Comparison of ENCODE assay signal across 8 mouse cellular contexts in genomic region chrX:50842046-50842445, GRCm38 (mm10). TPM values are rescaled to one million over a fixed set of nuclear protein-coding genes. Genes with fewer than 3 reads are reported as not detected.
A peak's percentile ranks its signal among the peaks of the same experiment; 100 is the strongest.
DNase-seq lines count a peak whose midpoint lies in the region; ATAC-seq and TF ChIP-seq lines count a peak whose summit lies in the region.

No protein-coding gene starts in this region.

- no peak overlapping the region; the same call in 1 of the 2 replicates for H3K27ac ChIP-seq in lung, embryonic 14.5 days (ENCODE audit: low read depth)
- H3K27ac ChIP-seq in embryonic facial prominence, embryonic 12.5 days = no peak overlapping the region
- H3K27ac ChIP-seq in limb, embryonic 12.5 days = peak overlapping the region; percentile 53; the same call in 1 of the 2 replicates
- H3K27ac ChIP-seq in stomach, embryonic 15.5 days = no peak overlapping the region

- H3K9ac ChIP-seq in lung, embryonic 14.5 days = 0 out of 2 replicates have a peak overlapping the region, but pooled peaks have one; percentile 40
- H3K9ac ChIP-seq in embryonic facial prominence, embryonic 12.5 days = peak overlapping the region; percentile 52
- peak overlapping the region; percentile 63 for H3K9ac ChIP-seq in limb, embryonic 12.5 days (replicated peaks)
- H3K9ac ChIP-seq in stomach, embryonic 15.5 days = no peak overlapping the region

- peak; percentile 11; the same call in 1 of the 2 replicates for ATAC-seq in lung, embryonic 14.5 days (ENCODE audit: insufficient read depth)
- no peak for ATAC-seq in embryonic facial prominence, embryonic 12.5 days (ENCODE audit: insufficient number of reproducible peaks, insufficient read depth, low FRiP score, low TSS enrichment)
- no peak for ATAC-seq in limb, embryonic 12.5 days (ENCODE audit: insufficient number of reproducible peaks, insufficient read depth, low FRiP score, low TSS enrichment, low read depth)
- ATAC-seq in stomach, embryonic 15.5 days (ENCODE audit: insufficient read depth, low FRiP score, low read depth) = no peak

- H3K36me3 ChIP-seq in lung, embryonic 14.5 days (ENCODE audit: insufficient read depth) = no peaks in the 10 kb centered on the region
- no peaks in the 10 kb centered on the region for H3K36me3 ChIP-seq in embryonic facial prominence, embryonic 12.5 days
- no peaks in the 10 kb centered on the region for H3K36me3 ChIP-seq in limb, embryonic 12.5 days
- no peaks in the 10 kb centered on the region for H3K36me3 ChIP-seq in stomach, embryonic 15.5 days

- peak overlapping the region; percentile 69 for H3K4me2 ChIP-seq in lung, embryonic 14.5 days
- peak overlapping the region; percentile 56 for H3K4me2 ChIP-seq in embryonic facial prominence, embryonic 12.5 days (replicated peaks)
- H3K4me2 ChIP-seq in limb, embryonic 12.5 days = peak overlapping the region; percentile 53
- H3K4me2 ChIP-seq in stomach, embryonic 15.5 days = peak overlapping the region; percentile 66

- no peaks in the 10 kb centered on the region for H3K27me3 ChIP-seq in lung, embryonic 14.5 days (ENCODE audit: insufficient read depth, low read length)
- 0 out of 2 replicates have a peak, but pooled peaks cover 6% of the 10 kb centered on the region for H3K27me3 ChIP-seq in embryonic facial prominence, embryonic 12.5 days
- 0 out of 2 replicates have a peak, but pooled peaks cover 12% of the 10 kb centered on the region for H3K27me3 ChIP-seq in limb, embryonic 12.5 days
- H3K27me3 ChIP-seq in stomach, embryonic 15.5 days (replicated peaks) = no peaks in the 10 kb centered on the region

- no peaks in the 10 kb centered on the region for H3K9me3 ChIP-seq in lung, embryonic 14.5 days (ENCODE audit: low read depth, low read length)
- H3K9me3 ChIP-seq in embryonic facial prominence, embryonic 12.5 days = no peaks in the 10 kb centered on the region
- no peaks in the 10 kb centered on the region for H3K9me3 ChIP-seq in limb, embryonic 12.5 days
- H3K9me3 ChIP-seq in stomach, embryonic 15.5 days = no peaks in the 10 kb centered on the region

- H3K4me1 ChIP-seq in lung, embryonic 14.5 days (ENCODE audit: insufficient read depth) = no peaks in the 10 kb centered on the region
- H3K4me1 ChIP-seq in embryonic facial prominence, embryonic 12.5 days = no peaks in the 10 kb centered on the region
- no peaks in the 10 kb centered on the region for H3K4me1 ChIP-seq in limb, embryonic 12.5 days (replicated peaks)
- no peaks in the 10 kb centered on the region for H3K4me1 ChIP-seq in stomach, embryonic 15.5 days

- no peak for TF ChIP-seq CTCF in lung, embryonic 14.5 days (IDR thresholded peaks at IDR 0.05; ENCODE audit: low read depth)

- no peak for DNase-seq in lung, embryonic 14.5 days
- DNase-seq in lung, postnatal 10 days = no peak
- DNase-seq in gastrocnemius, adult 8-10 months (ENCODE audit: low spot score in 2 of 2) = no peak
- no peak for DNase-seq in frontal cortex, adult 2 months (ENCODE audit: extremely low spot score in 1 of 2, low spot score in 1 of 2)
- DNase-seq in kidney, postnatal 36 days = no peak

- WGBS in lung, embryonic 14.5 days = 38% methylated on average over 9 of the region's 9 CpGs
- WGBS in embryonic facial prominence, embryonic 12.5 days = 41% methylated on average over 9 of the region's 9 CpGs
- WGBS in limb, embryonic 12.5 days = 35% methylated on average over 9 of the region's 9 CpGs
- WGBS in stomach, embryonic 15.5 days = 49% methylated on average over 9 of the region's 9 CpGs

- H3K4me3 ChIP-seq in lung, embryonic 14.5 days (ENCODE audit: low read depth, low read length) = peak overlapping the region; percentile 50
- H3K4me3 ChIP-seq in embryonic facial prominence, embryonic 12.5 days = peak overlapping the region; percentile 57
- peak overlapping the region; percentile 53 for H3K4me3 ChIP-seq in limb, embryonic 12.5 days (replicated peaks)
- peak overlapping the region; percentile 51 for H3K4me3 ChIP-seq in stomach, embryonic 15.5 days (replicated peaks)

RNA-seq across cellular contexts. Expression of gene Stk26, which starts 1.2 kb away (rescaled TPM):
- 6.1 and 6.5 TPM in 2 replicates for polyA plus RNA-seq in lung, embryonic 14.5 days (2014; fragmentation: Nextera tagmentation; extraction: Ambion mirVana)
- polyA plus RNA-seq in embryonic facial prominence, embryonic 12.5 days (2016; fragmentation: Nextera tagmentation; extraction: Ambion mirVana) = 13.0 and 16.5 TPM in 2 replicates
- 19.1 and 21.0 TPM in 2 replicates for polyA plus RNA-seq in limb, embryonic 12.5 days (2016; fragmentation: Nextera tagmentation; extraction: Ambion mirVana)
- 6.6 and 8.4 TPM in 2 replicates for polyA plus RNA-seq in stomach, embryonic 15.5 days (2015; fragmentation: Nextera tagmentation; extraction: Ambion mirVana)
- total RNA-seq in gastrocnemius, adult 8-10 months (2022) = 1 to 10 TPM; 3.0 to 3.8 (median 3.2) TPM
- polyA plus RNA-seq in frontal cortex, adult 2 months (2012; rRNA removed) = 4.6 TPM in 2 replicates
